Mouse (Mus musculus): ENCODE measurements around the gene Tenm2. TPM values are rescaled to one million over a fixed set of nuclear protein-coding genes. Genes with fewer than 3 reads are reported as not detected.

Tenm2 gene
- total RNA-seq, 2 experiments from 2014 or later = 163 to 177 TPM

DNA sequence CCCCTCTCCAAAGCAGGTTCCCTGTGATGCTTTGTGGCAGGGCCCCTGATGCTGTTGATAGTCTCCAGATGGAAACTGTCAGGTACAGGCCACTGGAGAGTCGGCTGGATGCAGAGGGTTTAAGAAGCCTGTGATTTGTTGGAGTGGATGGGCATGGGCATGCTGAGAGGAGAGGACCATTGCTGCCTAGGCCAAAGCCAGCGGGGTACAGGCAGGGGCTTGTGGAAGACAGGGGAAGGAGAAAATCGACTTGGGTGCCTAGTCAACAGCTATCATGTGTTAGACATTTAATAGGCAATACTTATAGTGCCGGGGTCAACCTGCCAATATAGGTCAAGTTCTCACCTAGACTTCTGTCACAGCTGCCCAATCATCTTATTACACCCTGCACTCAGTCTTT is 926.4 kb downstream of the Tenm2 start:
- intact Hi-C loops (cut with DNase I) = no loop called here

DNA sequence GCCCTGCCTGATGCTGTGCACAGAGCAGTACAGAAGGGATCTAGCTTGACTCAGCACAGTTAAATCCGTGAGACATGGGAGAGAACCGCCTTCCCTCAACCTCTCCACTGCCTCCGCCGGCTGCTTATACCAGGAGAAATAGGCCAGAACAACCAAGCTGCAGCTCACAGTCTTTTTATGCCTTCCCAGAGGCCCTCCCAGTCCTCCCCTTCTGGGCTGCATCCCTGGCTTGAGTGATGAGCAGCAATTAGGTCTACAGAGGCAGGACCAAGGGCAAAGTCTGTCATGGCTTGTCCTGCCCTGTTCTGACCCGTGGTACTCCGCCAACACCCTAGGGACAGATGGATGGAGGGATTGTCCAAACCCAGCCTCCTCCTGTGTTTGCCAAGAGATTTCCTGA is 928.5 kb downstream of the Tenm2 start:
- intact Hi-C loops (cut with DNase I) = no loop called here
- no peak for DNase-seq

More for the DNA sequence above, 926.4 kb downstream of the Tenm2 start:
- no peak for DNase-seq

DNA sequence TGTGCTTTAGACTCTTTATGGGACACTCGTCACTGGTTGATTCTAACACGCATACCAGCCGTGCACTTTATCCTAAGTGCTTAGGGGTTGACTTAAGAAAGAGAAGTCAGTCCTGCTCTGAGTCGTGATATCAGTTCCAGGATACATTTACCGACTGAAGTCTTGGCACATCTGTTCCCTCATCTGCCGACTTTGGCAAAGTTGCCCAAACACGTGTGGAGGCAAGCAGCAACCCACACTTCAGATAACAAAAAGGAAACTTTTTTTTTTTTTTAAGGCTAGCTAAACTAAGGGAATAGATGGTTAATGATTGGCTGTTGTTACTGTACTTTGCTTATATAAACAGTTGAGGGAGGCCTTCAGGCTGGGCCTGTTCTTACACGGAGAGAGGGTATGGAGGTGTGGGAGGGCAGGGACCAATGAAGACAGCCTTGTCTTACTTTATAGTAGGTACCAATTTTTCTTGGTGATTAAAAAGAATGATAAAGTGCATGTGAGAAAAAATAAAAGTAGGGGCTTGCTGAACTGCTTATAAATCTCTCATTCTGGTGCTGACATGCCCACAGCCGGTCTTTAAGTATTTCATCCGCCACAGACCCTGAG is 930.3 kb downstream of the Tenm2 start:
- intact Hi-C loops (cut with DNase I) = no loop called here
- no peak for DNase-seq

DNA sequence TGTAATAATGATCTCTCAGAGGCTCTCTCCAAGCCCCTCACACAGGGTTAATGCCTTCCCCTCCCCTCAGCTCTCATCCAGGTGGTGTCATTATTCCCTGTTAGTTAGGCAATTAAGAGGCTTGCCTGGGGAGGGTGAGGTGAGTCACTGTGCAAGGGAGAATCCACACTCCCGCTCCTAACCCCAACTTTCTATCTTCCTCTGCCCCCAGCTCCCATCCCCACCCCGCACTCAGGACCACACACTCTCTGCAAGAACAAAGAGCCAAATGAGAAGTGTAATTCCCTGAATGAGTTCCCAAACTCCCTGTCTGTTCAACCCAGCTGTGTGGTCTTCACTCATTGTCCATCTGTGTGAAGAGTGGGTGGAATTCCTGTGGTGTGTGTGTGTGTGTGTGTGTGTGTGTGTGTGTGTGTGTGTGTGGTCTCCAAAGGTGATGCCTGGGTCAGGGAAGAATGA is 932.8 kb downstream of the Tenm2 start:
- peak; percentile 8 for DNase-seq
- intact Hi-C loops (cut with DNase I) = no loop called here

DNA sequence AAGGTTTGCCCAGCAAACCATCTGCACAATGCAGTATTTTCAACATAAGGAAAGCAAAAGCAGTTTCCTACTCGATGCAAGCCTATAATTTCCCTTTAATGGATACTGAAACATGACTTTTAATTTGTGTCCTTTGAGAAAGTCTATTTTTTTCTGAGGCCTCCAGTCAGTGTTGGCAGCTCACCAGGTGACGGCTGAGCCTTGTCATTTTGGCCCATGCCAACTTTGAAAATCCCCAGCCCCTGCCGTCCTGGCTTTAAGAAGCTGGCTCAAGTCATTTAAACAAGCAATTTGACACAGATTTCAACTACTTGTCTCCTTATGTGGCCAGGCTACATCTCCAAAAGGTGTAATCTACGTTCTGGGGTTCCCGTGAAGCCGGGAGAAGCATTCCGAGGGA is 933.7 kb downstream of the Tenm2 start:
- intact Hi-C loops (cut with DNase I) = no loop called here
- peak; percentile 76 for DNase-seq

DNA sequence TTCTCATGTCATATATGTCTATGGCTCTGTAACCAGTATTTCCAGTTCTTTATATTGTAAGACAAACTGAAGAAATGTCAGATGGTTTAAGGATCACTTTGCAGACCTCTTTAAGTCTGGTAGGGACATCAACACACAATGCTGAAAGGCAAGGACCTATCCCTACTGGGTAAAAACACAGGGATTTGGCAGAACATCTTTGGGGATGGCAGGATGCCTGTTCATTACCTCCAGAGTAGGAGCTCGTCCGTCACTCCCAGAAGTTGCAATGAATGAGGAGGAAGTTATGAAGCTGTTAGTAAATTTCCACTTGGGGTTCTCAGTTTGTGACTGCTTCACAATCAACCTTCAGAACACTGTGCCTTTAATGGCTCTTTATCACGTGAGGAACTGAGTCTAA is 939.2 kb downstream of the Tenm2 start:
- intact Hi-C loops (cut with DNase I) = no loop called here
- DNase-seq = no peak

DNA sequence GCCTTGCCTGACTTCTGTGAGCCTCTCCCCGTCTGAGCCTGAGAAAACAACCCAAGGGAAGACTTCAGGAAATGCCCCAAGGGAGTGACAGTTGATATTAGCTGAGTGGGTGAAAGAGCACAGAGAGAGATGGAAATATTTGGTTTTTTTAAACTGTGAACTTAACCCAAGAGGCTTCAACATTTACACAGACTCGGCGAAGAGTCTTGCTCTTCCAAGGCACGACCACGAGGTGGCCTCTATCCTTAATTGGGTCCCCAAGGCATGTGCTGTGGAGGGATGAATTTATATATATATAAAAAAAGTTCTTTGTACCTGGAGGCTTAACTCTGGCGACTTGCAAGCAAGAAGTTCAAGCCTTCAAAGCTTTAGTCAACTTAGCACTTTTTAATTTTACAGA is 943.6 kb downstream of the Tenm2 start:
- DNase-seq = no peak
- intact Hi-C loops (cut with DNase I) = no loop called here

DNA sequence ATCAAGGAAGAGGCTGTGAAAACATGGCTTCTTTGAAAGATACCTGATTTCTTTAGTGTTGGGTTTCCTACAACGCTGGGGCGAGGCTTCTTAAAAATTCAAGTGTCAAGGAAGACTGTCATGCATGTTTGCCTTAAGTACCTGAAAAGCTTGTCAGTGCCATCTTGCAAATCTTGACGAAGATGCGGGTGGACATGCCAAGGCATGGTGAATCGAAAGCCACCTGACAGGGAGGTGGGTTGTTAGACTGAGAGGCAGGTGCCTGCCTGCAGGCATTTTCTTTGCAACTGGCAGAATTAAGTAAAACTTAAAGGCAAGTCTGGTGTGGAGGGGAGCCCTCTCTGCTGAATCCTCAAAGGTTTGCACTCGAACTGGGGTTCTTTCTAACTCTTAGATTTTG is 949.5 kb downstream of the Tenm2 start:
- DNase-seq = no peak
- intact Hi-C loops (cut with DNase I) = no loop called here

DNA sequence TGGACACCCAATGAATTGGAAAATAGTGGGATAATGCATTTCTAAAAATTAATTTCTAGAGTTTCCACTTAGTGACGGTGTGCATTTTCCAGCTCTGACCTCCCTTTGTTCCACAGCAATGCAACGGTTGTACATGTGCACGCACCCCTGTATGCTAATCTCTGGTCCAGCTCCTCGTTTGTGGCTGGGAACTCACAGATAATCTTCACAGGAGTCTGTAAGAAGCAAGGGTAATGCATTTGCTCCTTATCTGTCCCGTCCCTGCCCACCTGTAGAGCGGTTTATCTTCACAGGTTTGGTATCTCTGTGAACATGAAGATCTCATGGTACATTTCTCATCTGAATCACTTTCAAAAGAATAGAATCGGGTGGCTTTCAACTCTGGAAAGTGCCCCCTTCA is 955.2 kb downstream of the Tenm2 start:
- intact Hi-C loops (cut with DNase I) = no loop called here
- no peak for DNase-seq

DNA sequence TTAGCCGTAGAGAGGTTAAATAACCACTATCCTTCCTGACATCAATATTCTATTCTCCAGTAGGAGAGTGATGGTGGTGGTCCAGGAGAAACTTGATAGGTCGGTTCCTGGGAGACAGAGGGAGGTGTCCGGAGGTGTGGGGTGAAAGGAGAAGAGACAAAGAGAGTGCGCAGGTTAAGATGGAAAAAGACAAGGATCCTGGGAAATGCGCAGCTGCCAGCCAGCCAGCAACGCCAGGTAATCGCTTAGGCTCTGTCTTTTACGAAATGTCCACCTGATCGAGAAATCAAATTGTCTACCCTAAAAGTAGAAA is 957.9 kb downstream of the Tenm2 start:
- intact Hi-C loops (cut with DNase I) = no loop called here
- DNase-seq = no peak

DNA sequence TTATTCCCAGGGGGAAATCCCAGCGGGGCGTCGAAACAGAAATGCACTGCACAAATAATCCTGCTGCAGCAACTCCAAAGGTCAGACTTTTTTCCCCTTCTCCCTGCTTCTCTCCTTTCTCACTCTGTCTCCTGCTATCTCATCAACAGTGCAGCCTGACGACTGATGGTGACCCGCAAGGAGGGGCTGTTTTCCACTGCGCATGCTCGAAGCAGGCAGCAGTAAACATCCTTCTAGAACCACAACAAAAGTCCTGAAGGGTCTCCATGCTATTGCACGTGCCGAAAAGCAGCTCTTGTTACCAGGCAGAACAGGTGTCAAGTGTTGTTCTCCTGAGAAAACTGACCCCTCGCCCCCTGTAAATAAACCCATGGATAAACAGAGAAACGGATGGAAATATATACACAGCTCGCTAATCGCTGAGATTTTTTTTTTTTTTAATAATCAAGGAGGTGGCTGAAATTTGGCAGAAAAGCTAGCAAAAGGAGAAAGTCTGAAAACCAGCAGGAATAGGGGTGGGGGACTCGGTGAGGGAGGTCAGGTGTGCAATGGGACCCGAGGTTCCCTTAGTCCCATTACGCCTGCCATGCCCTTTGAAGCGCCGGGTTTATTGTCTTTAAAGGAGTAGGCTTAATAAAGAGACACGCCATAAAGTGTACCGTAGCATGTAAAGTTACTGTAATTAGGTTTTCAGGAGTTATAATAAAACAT is 958.4 kb downstream of the Tenm2 start:
- intact Hi-C loops (cut with DNase I) = no loop called here
- peak; percentile 8 for DNase-seq

DNA sequence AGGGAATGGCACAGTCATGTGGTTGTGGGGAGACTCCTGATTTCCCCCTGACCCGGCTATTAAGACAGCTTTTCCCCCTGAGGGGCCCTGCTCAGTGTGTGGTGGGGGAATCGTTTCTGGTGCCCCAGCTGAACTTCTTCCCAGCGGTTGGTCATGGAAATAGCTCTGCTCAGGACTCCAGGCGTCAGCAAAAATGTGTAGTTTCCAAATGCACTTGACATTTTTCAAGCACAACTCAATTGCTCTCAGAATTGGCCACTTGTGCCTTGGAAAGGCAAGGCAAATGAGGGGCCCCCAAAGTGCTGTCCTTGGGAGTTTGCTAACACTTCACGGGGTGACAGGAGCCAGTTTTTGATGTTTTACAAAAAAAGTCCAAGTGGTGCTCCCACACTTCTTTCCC is 959.7 kb downstream of the Tenm2 start:
- no peak for DNase-seq
- intact Hi-C loops (cut with DNase I) = no loop called here

DNA sequence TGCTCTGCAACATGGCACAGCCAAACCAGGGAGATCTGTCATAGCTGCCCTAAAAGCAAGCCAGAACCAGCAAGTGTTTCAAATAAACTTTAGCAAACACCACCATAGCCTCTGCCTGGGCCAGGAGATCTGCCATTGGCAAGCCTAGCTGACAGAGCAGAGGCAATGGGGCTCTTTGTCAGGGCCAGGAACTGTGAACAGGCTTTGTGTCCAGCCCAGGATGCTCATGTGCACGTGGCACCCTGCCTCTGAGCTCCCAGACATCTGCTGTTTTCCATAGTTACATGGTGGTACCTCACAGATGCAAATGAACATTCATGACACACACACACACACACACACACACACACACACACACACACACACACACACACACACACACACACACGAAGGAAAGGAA is 963.6 kb downstream of the Tenm2 start:
- DNase-seq = peak; percentile 31
- intact Hi-C loops (cut with DNase I) = no loop called here

DNA sequence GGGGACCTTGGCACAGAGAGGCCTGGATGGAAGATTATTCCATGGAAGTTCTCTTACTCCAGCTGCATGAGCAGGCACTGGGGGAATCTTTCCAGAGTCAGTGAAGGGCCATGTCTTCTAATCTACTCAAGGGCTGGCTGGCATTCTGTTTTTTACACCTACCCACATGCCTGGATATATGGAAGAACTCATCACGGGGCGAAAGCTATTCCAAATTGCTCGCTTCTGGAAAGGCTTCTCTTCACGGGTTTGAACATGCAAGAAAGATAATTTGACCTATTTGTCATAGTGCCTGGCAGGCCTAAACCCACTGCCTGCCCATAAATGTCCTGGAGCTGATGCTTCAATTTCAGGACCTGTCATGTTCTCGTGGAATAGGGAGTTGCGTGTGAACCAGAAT is 965.8 kb downstream of the Tenm2 start:
- no peak for DNase-seq
- intact Hi-C loops (cut with DNase I) = no loop called here

DNA sequence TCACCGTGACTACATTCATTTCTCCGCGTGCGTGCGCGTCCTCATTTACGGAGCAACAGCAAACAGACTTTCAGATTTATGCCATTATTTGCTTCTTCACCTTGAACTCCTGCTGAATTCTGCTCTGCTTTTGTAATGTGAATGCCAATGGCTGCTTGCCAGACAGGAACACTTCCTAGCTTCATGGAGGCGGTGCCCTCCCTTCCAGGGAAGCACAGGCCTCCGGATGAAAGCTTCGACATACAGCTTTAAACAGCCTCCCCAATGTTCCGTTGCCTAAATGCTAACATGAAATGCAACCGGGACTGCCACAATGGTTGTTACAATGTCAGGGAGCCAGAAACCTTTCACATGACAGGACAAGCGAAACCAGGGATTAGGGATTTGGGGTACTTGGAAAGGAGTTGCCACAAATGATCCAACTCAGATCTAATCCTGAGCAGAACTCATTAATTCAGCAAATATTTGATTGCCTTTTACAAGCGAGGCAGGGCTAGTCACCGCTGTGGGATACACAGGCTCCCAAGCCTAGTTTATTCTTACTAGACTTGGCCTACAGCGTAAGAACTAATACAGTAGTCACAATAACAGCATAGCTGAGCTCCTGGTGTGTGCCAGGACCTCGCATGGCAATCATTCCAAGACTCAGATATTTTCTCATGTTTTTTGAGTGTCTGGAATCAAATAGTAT is 970.8 kb downstream of the Tenm2 start:
- intact Hi-C loops (cut with DNase I) = no loop called here
- DNase-seq = peak; percentile 38

DNA sequence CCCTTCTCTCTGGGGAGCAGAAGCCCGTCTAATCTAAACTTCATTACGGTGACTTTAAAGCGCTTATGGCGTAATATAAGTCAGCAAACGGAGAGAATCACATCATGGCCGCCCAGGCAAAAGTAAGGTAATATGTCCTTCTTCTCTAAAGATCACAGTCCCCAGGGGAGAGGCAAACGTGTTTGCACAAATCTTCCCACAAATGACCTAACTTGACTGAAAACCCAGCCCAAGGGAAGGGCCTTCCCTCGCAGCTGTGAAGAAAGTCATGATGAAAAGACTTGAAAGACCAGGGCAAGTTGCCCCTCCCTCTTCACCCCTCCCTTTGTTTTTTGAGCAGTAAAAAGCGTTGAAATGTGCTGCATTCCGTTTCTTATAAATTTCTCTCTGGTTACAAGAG is 971.9 kb downstream of the Tenm2 start:
- no peak for DNase-seq
- intact Hi-C loops (cut with DNase I) = no loop called here

DNA sequence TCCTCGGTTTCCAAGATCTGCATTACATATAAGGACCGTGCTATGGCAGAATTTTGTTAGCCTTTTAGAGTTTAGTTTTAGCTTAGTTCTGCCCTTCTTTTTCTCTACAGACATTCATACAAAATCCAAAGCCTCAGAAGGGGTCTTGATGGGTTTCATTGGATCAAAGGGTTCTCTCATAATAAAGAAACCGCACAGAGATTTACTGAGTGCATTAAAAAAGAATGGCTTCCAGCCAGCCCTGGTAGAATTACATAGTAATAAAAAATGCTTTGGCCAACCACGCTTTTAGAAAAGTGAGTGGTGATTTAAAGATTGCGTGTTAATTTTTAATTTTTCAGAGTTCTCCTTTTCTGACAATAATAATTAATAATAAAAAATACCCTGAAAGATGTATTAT is 978.6 kb downstream of the Tenm2 start:
- DNase-seq = no peak
- intact Hi-C loops (cut with DNase I) = no loop called here

DNA sequence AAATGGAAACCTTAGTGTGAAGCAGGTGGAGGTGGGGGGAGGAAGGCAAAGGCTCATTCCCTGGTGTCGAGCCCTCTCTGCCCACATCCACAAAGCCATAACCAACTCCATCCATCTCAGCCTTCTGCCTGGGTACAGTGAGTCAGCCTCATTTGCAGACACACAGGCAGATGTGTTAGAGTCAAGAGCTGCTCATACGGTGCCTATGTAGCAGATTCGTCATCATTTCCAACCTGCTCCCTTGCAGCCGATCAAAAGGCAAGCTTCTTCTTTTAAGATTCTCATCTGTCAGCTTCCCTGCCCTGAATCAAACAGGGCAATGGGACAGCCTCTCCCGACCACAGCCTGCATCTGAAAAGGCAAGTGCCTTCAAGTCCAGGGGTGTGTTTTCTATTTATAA is 979.0 kb downstream of the Tenm2 start:
- no peak for DNase-seq
- intact Hi-C loops (cut with DNase I) = no loop called here

DNA sequence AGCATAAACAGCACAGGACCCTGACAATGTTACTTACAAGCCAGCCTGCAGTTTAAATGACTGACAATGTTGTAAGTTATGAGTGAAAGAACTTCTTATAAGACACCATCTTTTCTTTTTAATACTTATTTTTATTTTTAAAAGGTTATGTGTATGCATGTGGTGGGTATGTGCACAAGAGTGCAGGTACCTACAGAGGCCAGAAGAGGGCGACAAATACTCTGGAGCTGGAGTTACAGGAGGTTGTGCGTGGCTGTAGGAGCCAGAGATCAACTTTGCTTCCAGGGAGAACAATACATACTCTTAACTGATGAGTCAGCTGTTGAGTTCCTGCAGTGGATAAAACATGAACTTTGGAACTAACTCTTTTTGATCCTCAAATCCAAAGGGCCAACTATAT is 981.7 kb downstream of the Tenm2 start:
- DNase-seq = no peak
- intact Hi-C loops (cut with DNase I) = no loop called here

DNA sequence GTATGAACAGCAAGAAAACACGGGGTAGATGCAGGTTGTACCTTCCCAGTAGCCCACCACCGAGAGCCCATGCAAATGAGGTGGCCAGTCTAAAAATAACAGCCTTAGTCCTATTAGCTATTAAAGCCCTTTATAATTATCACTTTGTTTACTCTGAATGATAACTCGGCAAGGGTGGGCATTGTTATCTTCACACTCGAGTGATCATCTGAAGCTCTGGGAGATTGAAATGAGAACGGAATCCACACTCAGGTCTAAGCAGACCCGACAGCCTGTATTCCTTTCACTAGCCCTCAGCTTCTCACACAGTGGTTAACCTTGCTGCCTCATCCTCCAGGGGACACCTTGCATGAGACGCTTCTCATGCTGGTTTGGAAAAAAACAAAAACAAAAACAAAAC is 985.7 kb downstream of the Tenm2 start:
- DNase-seq = no peak
- intact Hi-C loops (cut with DNase I) = no loop called here

DNA sequence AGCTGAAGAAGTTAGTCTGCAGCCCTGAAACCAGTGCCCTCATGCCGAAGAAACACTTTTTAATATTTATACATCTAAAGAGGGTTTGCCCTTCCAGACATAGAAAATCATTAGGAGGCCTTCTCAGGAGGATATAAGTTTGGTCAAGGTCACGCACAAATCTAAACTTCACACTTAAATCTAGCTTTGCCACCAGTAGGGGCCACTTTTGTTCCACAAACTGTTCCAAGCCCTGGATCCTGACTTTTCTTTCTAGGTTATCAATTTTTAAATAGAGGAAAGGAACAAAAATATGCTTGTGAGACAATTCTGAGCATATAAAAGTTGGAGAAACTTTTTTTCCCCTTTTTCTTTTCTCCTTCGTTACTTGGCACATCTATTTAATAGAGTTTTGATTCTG is 989.6 kb downstream of the Tenm2 start:
- DNase-seq = no peak
- intact Hi-C loops (cut with DNase I) = no loop called here

DNA sequence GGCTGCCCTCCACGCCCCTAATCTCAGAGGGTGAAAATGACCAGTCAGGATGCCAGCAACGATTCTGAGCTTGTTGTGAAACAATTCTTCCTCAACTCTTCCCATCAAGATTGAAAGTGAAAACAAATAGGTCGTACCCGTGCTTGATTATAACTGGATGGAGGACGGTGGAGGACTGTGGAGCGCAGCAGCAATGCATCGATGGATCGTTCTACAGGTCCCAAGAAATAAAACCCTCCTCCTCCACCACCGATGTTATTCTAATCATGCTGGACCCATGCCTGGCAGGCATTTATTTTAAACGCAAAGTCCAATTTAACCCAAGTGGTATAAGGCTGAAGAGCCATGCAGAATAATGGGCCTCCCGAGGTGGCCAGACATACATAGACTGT is 991.3 kb downstream of the Tenm2 start:
- intact Hi-C loops (cut with DNase I) = no loop called here
- no peak for DNase-seq

Measured in left cerebral cortex, postnatal 4 days (tissue).